Mouse (Mus musculus) liver, postnatal 0 days (tissue): ENCODE measurements at regions not wholly inside any gene's neighbourhood (a gene's known extent, or its start where the extent isn't known, plus 50 kb on each side); places are given as distances from the start of the nearest gene placed in this dataset.

ENCODE experiments used
- CTCF ChIP-seq: sonication (generic); IDR thresholded peaks from 2 replicates; pipeline ENCODE4 v1.5.1; 2016; ENCODE audit warnings: antibody characterized with exemption, low read depth
- EP300 ChIP-seq: IDR thresholded peaks from 2 replicates; pipeline ENCODE4 v1.6.1; 2016; ENCODE audit warnings: antibody characterized with exemption, low read depth, mild to moderate bottlenecking

GRCm38 (mm10) chr2:17861765-17862495 is 130.7 kb upstream of the Nebl start:
- TF ChIP-seq EP300 = no peak
- no peak for TF ChIP-seq CTCF
